Mouse (Mus musculus) gastrocnemius, adult 8-10 months (tissue): ENCODE data around the gene Polr3gl. TPM values are rescaled to one million over a fixed set of nuclear protein-coding genes. Genes with fewer than 3 reads are reported as not detected.
A peak's percentile ranks its signal among the peaks of the same experiment; 100 is the strongest.

ENCODE experiments used
- DNase-seq, 2 experiments: peaks; one replicate each; pipeline ENCODE4 v3.0.0; 2022; ENCODE audit warnings: low spot score in 2 of 2
- total RNA-seq, 4 experiments: library from RNA; stranded (reverse); gene quantifications; 2 replicates each; pipeline ENCODE4 v1.2.4; 2022

The Polr3gl gene
- total RNA-seq, 4 experiments from 2014 or later, result 39.8 to 59.8 (median 51.8) TPM

DNA sequence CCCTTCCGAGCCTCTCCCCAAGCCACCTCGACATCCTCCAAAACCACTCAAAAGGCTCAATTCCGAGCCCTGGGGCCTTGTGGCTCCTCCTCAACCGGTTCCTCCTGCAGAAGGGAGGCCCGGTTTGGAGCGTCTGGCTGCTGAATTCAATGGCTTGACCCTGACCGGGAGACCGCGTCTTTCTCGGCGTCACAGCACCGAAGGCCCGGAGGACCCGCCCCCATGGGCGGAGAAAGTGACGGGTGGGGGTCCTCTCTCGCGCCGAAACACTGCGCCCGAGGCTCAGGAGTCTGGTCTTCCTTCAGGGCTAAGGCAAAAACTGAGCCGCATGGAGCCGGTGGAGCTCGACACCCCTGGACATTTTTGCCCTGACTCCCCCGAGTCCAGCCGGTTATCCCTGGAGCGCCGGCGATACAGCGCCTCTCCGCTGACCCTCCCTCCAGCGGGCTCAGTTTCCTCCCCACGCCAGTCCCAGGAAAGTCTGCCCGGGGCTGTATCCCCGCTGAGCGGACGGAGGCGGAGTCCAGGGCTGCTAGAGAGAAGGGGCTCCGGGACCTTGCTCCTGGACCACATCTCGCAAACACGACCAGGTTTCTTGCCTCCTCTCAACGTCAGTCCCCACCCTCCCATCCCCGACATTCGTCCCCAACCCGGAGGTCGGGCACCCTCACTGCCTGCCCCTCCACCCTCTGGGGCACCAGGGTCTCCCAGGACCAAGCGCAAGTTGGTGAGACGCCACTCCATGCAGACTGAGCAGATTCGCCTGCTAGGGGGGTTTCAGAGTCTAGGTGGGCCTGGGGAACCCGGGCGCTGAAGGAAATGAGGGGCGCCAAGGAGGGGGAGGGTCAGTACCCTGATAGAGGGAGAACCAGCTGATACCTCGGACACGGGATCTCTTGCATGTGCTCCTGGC, 4.4 kb upstream of the Polr3gl start:
- DNase-seq, result peak; percentile 47 to 59

DNA sequence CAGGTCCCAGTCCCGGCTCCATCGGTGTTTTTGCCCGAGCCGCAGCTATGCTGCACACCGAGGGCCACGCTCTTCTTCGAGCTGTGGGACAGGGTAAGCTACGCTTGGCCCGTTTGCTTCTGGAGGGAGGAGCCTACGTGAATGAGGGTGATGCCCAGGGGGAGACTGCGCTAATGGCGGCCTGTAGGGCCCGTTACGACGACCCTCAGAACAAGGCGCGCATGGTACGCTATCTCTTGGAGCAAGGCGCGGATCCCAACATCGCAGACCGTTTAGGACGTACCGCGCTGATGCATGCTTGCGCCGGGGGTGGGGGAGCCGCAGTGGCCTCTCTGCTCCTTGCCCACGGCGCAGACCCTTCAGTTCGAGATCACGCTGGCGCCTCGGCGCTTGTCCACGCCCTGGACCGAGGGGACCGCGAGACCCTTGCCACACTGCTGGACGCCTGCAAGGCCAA, 3.5 kb upstream of the Polr3gl start:
- DNase-seq, result peak in 1 of 2 experiments; percentile 15

DNA sequence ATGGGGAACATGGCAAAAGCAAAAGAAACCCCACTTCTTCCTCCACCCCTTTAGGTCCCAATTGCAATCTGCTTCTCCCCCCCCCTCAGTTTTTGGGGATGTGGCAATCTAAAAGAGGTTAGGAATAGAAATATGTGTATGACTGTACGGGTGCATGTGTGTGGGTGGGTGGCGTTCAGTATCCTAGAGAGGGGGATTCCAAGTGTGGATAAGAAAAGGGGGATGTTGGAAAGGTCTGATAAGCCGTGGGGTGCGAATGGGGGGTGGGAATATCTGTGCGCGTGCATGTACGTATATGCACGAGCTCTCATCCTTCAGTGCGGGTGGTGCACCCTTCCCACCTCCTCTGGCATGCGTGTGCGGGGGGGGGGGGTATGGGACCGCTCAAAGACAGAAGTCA, 2.9 kb upstream of the Polr3gl start:
- DNase-seq, result no peak

DNA sequence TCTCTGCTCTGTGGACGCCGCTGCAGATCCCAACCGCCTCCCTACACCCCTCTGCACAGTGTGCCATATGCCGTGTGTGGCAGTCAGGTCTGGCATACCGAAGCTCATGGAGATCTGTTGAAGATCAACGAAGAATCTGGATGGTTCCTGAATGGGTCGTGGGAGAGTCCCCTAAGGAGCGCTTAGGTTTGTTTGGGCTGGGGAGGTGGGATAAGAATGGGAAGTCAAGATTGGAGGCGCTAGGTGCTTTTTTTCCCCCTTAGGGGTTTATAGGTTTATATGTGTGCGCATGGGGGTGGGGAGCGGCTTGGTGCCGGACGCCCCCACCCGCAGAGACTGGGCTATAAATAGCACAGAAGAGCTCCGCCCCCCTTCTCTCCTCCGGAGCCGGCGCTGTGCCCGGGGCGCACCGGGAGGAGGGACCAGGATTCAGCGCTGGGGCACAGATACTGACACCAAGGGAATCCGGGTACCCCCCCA, 2.3 kb upstream of the Polr3gl start, which contains the start of gene Ankrd34a:
Gene Ankrd34a, plus strand, starts transcription at position 409 of the 480 bp plus-strand sequence.
- peak; percentile 37 to 47 for DNase-seq

DNA sequence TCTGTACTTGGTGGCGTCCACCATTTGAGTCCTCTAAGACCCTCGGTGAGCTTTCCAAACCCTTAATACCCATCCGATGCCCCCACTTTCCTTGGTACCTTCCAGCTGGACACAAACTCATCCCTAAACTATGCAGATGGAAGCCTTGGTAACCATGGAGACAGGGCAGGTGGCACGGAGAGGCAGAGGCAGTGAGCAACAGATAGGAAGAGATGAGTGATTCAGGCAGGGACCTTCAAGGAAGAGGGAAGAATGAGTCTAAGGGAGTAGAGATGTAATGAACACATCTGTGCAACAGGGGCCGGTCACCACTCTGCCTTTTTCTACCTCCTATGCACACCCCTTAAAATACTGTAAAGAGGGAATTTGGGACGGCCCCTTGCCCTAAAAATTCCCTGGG, 1.7 kb upstream of the Polr3gl start:
- DNase-seq, result no peak

DNA sequence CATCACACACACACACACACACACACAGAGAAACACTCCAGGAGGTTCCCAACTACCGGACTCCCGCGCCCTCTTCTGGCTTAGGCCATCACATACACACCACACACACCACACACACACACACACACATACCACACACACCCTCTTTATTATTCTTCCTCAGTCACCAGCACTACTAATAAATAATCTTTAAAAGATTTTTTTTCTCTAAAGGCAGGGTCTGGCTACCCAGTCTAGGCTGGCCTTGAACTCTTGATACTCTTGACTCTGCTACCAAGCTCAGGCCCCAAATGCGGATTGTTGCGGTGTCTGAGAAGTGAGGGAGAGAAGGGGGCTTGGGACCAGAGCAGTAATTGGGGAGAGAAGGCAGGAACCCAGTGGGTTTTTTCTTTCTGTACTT, 870 bp upstream of the Polr3gl start:
- no peak for DNase-seq

DNA sequence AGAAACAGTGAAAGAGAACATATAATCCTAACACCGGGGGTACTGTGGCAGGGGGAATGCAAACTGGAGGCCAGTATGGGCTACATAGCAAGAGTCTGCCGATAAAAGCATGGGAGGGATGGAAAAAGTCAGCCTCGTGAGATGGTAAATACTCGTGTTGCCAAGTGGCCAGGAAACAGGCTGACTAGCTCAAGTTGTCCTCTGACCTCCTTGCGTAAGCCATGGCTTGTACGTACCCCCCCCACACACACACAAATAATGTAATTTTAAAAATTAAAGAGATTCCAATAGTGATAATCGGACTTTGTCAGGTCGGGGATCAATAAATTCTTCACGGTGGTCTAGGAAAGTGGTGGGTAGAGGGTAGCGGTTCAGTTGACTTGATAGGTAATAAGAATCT, 607 bp downstream of the Polr3gl start:
- DNase-seq, result no peak

DNA sequence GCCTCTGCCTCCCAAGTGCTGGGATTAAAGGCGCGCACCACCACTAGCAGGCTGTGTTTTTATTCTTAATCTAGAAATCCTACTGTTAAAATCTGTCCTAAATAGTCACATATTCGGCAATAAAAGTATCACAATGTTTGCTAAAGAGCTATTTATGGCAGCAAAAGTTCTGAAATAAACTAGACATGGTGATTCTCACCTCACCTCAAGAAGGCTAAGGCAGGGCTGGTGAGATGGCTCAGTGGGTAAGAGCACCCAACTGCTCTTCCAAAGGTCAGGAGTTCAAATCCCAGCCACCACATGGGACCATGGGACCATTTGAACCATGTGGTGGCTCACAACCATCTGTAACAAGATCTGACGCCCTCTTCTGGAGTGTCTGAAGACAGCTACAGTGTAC, 3.3 kb downstream of the Polr3gl start:
- DNase-seq, result no peak

DNA sequence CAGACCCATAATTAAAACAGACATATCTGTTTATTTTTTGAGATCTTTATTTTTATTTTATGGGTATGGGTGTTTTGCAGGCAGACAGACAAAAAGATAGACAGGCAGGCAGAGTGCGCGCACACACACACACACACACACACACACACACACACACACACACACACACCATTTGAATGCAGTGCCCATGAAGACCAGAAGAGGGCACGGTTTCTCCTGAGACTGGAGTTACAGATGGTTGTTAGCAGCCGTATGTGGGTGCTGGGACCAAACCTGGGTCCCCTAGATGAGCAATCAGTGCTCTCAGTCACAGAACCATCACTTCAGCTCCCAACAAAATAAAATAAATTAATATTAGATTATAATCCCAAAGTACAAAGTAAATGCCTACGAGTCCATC, 10.6 kb downstream of the Polr3gl start:
- DNase-seq, result no peak

DNA sequence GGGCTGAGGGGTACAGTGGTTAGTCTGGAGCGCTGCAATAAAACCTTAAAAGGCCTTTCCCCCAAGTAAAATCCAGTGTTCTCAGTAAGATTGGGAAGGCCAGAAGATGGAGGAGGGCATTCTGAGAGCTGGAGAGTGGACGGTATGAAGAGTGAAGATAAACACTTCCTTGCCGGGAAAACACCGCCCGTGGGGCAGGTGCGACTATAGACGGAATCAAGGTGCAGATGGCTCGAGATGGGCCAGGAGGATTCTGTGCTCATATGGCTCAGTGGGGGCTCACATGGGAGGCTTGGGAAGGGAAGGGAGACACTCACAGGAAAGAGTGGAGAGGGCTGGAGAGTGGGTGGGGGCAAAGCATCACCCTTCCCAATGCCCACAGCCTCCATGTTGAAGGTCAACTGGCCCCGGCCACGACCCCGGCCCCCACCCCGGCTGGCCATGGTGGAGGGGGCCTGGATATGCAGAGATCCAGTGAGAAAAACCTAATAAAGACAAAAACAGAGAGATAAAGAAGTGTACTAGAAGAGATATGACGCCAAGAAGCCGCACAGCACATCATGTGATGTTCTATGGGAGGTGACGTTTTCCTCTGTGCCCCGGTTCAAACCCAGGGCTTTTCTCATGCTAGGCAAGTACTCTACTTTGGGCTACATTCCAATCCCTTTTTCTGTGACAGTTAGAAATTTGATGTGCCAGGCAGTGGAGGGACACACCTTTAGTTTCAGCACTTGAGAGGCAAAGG, 12.0 kb downstream of the Polr3gl start:
- DNase-seq, result no peak

DNA sequence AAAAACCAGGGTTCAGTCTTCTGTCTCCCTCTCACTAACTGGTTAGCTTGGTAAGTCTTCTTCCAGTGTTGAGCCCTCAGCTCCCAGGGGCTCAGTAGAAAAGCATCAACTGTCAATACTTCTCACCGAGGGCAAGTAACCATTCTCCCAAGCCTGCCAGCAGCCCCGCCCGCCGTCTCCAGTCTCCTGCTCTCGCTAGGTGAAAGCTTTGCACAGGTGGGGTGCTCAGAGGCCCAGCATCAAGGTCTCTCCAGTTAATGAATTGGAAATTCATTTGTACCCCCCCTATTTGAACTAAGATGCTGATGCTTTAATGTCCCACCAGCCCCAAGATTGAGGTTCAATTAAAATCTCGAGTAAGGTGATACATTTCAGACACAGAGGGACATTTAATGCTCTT, 12.8 kb downstream of the Polr3gl start:
- DNase-seq, result no peak

DNA sequence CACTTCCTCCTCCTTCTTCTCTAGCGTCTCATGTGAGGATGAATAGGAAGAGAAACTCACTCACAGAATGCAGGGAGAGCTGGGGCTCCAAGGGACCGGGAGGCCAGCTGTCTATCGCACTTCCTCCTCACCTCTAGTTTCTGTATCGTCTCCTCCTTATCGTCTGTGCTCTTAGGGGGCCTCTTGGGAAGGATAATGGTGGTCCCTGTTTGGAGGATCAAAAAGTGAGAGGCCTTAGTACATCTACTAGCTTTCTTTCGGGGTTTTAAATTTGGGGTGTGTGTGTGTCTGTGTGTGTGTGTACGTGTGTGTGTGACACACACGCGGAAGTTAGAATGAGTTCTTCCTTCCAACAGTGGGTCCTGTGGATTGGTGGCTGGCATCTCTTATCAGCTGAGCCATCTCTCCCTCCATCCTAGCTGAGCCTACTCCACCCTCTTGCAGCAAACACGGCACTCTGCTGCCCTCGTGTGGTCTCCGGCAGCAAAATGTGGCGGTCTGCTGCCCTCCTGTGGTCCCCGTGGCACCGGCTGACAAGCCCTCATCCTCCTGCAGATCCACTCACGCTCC, 14.0 kb downstream of the Polr3gl start:
- peak; percentile 84 to 85 for DNase-seq

DNA sequence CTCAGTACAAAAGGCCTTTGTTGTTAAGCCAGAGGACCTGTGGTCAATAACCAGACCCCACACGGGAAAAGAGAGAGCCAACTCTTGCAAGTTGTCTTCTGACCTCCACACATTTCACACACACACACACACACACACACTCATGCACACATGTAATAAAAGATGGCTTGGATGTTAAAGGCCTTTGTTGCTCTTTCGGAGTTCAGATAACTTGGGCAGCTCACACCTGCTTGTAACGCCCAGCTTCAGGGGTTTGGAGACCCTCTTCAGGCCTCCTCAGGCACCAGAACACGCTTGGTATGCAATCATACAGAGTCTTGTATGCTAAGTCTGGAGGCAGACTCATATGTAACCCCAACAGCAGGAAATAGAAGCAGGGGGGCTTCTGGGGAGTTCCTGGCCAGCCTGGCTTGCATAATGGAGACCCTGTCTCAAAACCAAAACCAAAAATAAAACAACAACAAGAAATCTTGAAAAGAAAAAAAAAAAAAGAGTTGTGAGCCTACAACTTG, 14.7 kb downstream of the Polr3gl start:
- no peak for DNase-seq

DNA sequence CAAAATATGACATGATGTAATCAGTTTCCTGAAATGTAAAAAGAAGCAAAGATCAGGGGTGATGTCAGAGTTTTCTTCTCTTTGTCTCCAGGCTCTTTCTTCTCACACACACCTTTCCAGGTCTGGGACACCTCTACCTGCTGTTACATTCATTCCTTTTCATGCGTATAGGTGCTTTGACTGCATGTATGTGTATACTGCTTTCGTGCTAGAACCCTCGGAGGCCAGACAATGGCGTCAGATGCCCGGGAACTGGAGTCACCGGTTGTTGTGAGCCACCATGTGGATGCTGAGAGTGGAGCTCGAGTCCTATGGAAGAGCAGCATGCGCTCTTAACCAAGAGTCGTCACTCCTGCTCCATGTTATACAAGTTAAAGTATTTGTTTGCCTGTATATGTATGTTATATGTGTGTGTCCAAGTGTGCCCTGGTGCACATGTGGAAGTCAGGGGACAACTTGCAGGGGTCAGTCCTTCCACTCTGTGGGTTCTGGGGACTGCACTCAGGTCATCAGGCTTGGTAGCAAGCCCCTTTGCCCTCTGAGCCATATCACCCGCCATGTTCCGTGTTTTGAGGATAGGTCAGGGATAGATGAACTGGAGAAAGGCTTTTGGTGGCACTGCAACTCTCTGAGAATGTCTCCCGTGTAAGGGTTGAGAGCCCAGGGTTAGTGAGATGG, 15.3 kb downstream of the Polr3gl start:
- DNase-seq, result no peak

DNA sequence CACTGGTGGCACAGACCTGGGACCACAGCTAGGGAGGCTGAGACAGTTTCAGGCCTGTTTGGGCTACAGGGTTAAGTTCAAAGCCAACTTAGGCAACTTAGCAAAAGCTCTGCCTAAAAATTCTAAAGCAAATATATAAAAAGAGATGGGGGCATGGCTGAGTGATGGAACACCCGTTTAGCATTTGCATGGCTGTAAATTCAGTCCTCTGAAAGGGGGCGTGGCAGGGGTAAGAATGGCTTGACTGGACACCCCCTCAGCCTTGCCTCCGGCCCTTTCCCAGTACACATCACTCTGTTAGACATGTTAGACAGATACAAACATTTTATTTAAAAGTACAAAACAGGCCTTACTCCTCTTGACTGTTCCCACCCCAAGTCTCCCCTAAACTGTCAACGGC, 16.4 kb downstream of the Polr3gl start:
- DNase-seq, result no peak

DNA sequence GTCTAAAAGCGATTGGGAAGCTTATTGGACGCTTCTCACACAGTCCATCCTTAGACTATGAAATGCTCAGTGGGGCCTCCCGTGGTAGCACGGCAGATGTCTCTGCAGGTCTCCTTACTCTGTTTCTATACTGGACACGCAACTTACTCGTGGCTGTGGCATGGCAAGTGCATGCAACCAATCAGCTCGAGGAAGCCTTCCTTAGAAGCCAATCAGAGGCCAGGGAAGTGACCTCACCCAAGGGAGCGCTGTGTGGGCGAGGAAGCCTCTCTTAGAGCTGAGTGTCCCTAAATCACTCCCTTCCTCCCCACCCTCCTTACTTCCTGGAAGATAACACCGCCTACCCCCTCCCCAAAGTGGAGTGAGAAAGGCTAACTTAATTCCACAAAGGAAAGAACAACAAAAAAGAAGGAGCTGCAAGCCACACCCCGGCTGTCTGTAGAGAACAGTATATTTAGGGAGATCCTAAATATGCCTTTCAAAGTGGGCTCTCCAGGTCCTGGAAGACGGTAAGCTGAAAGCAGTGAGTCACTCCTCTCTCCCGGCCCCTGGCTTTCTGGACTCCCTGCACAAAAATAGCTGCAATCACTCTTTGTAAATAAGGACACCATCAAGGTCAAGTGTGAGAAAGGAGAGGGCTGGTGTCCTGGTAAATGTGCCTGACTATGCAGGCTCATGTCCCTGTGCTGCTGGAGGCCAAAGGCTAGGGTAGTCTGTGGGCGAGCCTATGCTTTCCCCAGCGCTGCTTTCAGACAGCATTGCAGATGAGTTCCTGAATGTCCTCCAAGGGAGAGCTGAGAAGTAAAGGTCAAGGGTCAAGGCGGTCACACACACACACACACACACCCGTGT, 17.1 kb downstream of the Polr3gl start, which contains the start of gene Gm16253:
Gene Gm16253, plus strand, starts transcription at position 295 of the 852 bp plus-strand sequence.
- peak; percentile 93 to 94 for DNase-seq

DNA sequence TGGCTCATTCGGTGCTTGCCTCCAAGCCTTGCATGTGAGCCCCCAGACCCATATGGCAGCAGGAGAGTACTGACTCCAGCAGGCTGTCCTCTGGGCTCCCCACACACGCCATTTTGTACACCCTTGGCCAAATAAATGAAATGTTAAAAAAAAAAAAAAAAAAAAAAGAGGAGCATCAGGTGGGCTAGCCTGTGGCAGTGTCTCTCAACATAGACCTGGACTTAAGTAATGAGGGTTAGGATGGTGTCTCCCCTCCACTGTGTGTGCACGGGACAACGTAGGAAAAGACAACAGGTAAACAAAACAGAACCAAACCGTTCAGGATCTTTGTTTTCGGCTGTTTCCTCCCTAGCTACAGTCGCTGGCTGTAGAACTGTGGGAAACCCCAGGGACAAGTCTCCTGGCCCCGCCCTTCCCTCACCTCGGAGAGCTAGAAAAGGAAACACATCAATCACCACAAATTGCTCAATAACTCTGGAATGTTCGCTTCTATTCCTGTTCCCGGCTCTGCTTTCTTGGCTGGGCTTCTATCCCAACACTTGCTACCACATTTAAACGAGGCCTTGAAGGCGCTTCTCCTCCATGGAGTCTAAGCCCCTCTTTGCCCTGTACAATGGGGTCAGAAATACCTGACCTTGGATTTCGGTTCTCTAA, 17.8 kb downstream of the Polr3gl start:
- peak; percentile 81 to 87 for DNase-seq

DNA sequence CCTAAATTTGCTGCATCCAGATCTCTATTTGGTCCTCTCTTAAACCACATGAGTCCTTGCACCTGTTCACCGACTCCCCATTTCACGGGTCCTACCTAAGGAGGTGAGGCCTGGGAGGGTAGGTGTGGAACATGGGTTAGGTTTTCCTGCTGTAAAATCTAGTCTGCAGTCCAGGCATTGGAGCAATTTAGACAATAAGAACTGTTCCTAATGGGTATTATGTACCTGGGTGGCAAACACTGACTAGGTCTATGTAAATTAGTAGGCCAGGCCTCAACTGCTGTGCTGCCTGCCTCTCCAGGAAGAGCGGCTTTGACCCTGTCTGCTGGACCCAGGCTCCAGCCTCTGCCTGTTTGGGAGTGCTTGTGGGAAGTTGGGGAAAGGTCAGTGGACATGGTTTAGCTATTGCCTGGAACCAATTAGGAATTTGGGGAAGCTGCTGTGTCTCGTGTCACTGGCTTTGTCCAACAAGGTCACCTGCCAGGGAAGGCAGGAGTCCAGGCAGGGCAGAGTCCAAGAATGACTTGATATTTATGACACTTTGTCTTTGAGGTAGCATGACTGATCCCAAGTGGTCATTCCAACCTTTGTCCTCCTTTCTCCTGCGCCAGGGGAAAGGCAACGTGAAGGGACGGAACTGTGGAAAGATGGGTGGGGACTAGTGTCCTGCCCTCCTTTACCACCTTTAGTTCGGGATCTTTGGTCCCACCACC, 18.6 kb downstream of the Polr3gl start:
- peak in 1 of 2 experiments; percentile 76 for DNase-seq
